ENCODE assay signal across 8 mouse cellular contexts in the genomic region with DNA sequence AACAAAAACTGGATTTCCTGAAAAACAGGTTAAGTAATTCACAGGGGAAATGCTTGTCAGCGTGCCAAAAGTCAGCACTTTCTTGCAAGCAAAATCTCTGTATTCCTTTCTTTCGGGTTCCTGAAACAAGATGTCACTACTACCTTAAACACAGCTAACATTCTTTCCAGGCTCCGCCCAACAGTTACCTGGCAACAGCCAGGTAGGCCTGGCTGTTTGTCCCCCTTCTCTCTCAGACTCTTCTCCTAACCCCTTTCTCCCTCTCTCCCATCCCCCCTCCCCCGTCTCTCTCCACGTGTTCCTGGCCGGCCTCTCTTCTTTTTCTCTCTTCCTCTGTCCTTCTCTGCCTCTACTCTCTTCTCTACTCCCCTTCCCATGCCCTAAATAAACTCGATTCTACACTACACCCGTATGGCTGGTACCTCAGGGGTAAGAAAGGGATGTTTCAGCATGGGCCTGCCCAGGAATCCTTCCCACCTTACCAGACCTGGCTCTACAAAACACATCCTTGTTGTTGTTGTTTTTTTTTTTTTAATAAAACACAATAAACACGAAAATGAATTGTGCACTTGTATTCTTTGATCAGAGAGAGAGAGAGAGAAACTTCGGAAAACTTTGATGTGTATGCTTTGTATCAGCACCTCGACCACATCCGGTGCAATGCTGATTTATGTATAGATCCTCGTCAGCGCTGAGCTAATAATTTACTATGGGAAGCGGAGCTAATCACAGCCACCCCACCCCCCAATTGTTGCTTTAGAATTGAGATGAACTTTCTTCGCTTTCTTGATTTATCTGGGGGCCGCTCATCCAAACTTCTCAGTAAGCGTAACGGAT. TPM values are rescaled to one million over a fixed set of nuclear protein-coding genes. Genes with fewer than 3 reads are reported as not detected.
DNase-seq lines count a peak whose midpoint lies in the region; ATAC-seq lines count a peak whose summit lies in the region.

No protein-coding gene starts in this region.

- peaks cover 27% of the 10 kb centered on the region for H3K4me1 ChIP-seq in heart, embryonic 13.5 days
- peaks cover 20% of the 10 kb centered on the region for H3K4me1 ChIP-seq in kidney, embryonic 15.5 days

- H3K9ac ChIP-seq in heart, embryonic 13.5 days: peak overlapping the region; percentile 100
- H3K9ac ChIP-seq in kidney, embryonic 15.5 days: peak overlapping the region; percentile 98

- no peak for ATAC-seq in heart, embryonic 13.5 days (ENCODE audit: extremely low read depth, insufficient number of reproducible peaks, low FRiP score, low TSS enrichment)
- ATAC-seq in kidney, embryonic 15.5 days (replicated peaks; ENCODE audit: low FRiP score): peak; percentile 55; the same call in 1 of the 2 replicates

- H3K27me3 ChIP-seq in heart, embryonic 13.5 days (replicated peaks): no peaks in the 10 kb centered on the region
- H3K27me3 ChIP-seq in kidney, embryonic 15.5 days: no peaks in the 10 kb centered on the region

- 11% methylated on average over 19 of the region's 19 CpGs for WGBS in heart, embryonic 13.5 days
- 5% methylated on average over 19 of the region's 19 CpGs for WGBS in kidney, embryonic 15.5 days

- H3K4me2 ChIP-seq in heart, embryonic 13.5 days: peak overlapping the region; percentile 87
- H3K4me2 ChIP-seq in kidney, embryonic 15.5 days: peak overlapping the region; percentile 62

- peak; percentile 26 for DNase-seq in ovary, adult 18-20 months (ENCODE audit: low spot score)
- no peak for DNase-seq in ovary, postnatal 10 days (ENCODE audit: low spot score)
- DNase-seq in embryo, embryonic 9.5 days (ENCODE audit: extremely low spot score): peak; percentile 66
- DNase-seq in lung, postnatal 25 days (ENCODE audit: low spot score): peak; percentile 57
- DNase-seq in spleen, postnatal 36 days (ENCODE audit: low spot score in 2 of 2): peak; percentile 49 to 50
- DNase-seq in retina, embryonic 14.5 days (ENCODE audit: low spot score): no peak

- H3K36me3 ChIP-seq in heart, embryonic 13.5 days: peaks cover 2% of the 10 kb centered on the region
- H3K36me3 ChIP-seq in kidney, embryonic 15.5 days: peaks cover 2% of the 10 kb centered on the region; the same call in 1 of the 2 replicates

- H3K4me3 ChIP-seq in heart, embryonic 13.5 days: peak overlapping the region; percentile 83
- peak overlapping the region; percentile 79 for H3K4me3 ChIP-seq in kidney, embryonic 15.5 days (replicated peaks)

- peak overlapping the region; percentile 98 for H3K27ac ChIP-seq in heart, embryonic 13.5 days (replicated peaks)
- peak overlapping the region; percentile 97 for H3K27ac ChIP-seq in kidney, embryonic 15.5 days

- no peaks in the 10 kb centered on the region for H3K9me3 ChIP-seq in heart, embryonic 13.5 days
- H3K9me3 ChIP-seq in kidney, embryonic 15.5 days (replicated peaks): no peaks in the 10 kb centered on the region

RNA-seq across cellular contexts. Expression of a gene that starts 0.9 kb away (rescaled TPM):
- polyA plus RNA-seq in heart, embryonic 13.5 days (2015; fragmentation: Nextera tagmentation; extraction: Ambion mirVana): 35.0 and 35.8 TPM in 2 replicates
- 50.4 and 53.1 TPM in 2 replicates for polyA plus RNA-seq in kidney, embryonic 15.5 days (2015; fragmentation: Nextera tagmentation; extraction: Ambion mirVana)

Comparison
In these comparisons a context has a peak if more than half of its experiments do, and no peak if none do; other contexts are left out.
1. DNase-seq: peak in ovary, adult 18-20 months (single experiment), embryo, embryonic 9.5 days (single experiment), lung, postnatal 25 days (single experiment) and spleen, postnatal 36 days (2 of 2); none in ovary, postnatal 10 days (single experiment) and retina, embryonic 14.5 days (single experiment).